Mouse (Mus musculus) midbrain, postnatal 0 days (tissue): ENCODE results near the gene Prkab2. TPM values are rescaled to one million over a fixed set of nuclear protein-coding genes. Genes with fewer than 3 reads are reported as not detected.

Experiments
- ATAC-seq: fragments of 200-750 bp; cut with Nextera tagmentation; 2 replicates; pipeline ENCODE4 v1.8.0; 2017; ENCODE audit warnings: moderate number of reproducible peaks, mild to moderate bottlenecking, moderate TSS enrichment, moderate library complexity; ENCODE audit not compliant: low FRiP score
- DNase-seq: peaks from one replicate; pipeline ENCODE4 v3.0.0-alpha.2; 2015; ENCODE audit warnings: low spot score
- H3K27ac ChIP-seq: fragments of 300-500 bp; sonication (generic); 2 replicates; pipeline ENCODE4 v1.5.1; 2014; ENCODE audit warnings: low read depth, mild to moderate bottlenecking, low read length, mixed read lengths
- H3K27me3 ChIP-seq: fragments of 300-500 bp; sonication (generic); 2 replicates; pipeline ENCODE4 v1.6.1; 2014; ENCODE audit warnings: low read length, control low read depth, mixed read lengths; ENCODE audit not compliant: insufficient read depth
- H3K36me3 ChIP-seq: fragments of 300-500 bp; sonication (generic); 2 replicates; pipeline ENCODE4 v1.6.1; 2014; ENCODE audit warnings: low read length, control low read depth, mixed read lengths; ENCODE audit not compliant: insufficient read depth
- H3K4me1 ChIP-seq: fragments of 300-500 bp; sonication (generic); 2 replicates; pipeline ENCODE4 v1.6.1; 2014; ENCODE audit warnings: mild to moderate bottlenecking, control low read depth, antibody characterized with exemption, low read length, mixed read lengths; ENCODE audit not compliant: insufficient read depth
- H3K4me2 ChIP-seq: fragments of 300-500 bp; sonication (generic); 2 replicates; pipeline ENCODE4 v1.6.1; 2014; ENCODE audit warnings: low read depth, mild to moderate bottlenecking, low read length, mixed read lengths; ENCODE audit not compliant: poor library complexity, severe bottlenecking
- H3K4me3 ChIP-seq: fragments of 300-500 bp; sonication (generic); 2 replicates; pipeline ENCODE4 v1.5.1; 2014; ENCODE audit warnings: low read depth, mild to moderate bottlenecking, low read length, moderate library complexity
- H3K9ac ChIP-seq: fragments of 300-500 bp; sonication (generic); replicated peaks from 2 replicates; pipeline ENCODE4 v1.6.1; 2014; ENCODE audit warnings: mild to moderate bottlenecking, low read length, moderate library complexity, mixed read lengths; ENCODE audit not compliant: poor library complexity, severe bottlenecking
- H3K9me3 ChIP-seq: fragments of 300-500 bp; sonication (generic); 2 replicates; pipeline ENCODE4 v1.6.1; 2016; ENCODE audit warnings: low read length, control low read depth
- CTCF ChIP-seq: IDR thresholded peaks from 2 replicates; pipeline ENCODE4 v1.5.1; 2016; ENCODE audit warnings: antibody characterized with exemption, mild to moderate bottlenecking
- WGBS: fragments of 180-500 bp; shearing (Covaris S2); extraction: QIAGEN DNeasy Blood & Tissue Kit; methylation state at CpG from one replicate; pipeline ENCODE4 v1.1.7; 2014; 5-methylcytosine and 5-hydroxymethylcytosine counted together
- microRNA-seq: library from miRNA; unstranded; fragments of <30 nt; microRNA quantifications from one replicate; pipeline ENCODE4, GENCODE M21; 2016; ENCODE audit warnings: borderline number of aligned reads
- polyA plus RNA-seq: library from polyadenylated mRNA; unstranded; fragments of >200 nt; fragmentation: Nextera tagmentation; extraction: Ambion mirVana; gene quantifications from 2 replicates; pipeline ENCODE4 v1.2.1, GENCODE M21; 2015
- total RNA-seq: library from RNA; depleted of rRNA; stranded (reverse); fragments of >200 nt; gene quantifications from 2 replicates; pipeline ENCODE4 v1.2.3, GENCODE M21; 2014; rRNA removed

The Prkab2 gene
- total and polyA plus RNA-seq, 2 experiments from 2014 or later: 18.1 to 33.1 TPM

DNA sequence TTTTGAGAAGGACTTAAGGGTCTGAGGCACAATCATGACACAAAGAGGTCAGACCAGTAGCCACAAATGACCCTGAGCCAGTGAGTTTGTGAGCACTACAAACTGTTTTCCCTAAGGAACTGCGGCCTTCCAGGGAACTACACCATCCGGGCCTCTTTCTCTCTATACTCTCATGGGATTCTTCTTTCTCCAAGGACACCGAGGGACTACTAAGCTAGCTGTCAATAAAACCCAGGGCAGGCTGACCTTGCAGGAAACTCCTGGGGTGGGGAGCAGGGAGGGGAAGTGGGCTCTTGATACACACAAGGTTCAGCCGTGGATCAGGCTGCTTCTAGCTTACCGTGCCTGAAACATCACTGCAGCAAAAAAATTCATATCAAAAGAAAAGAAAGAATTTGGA lies 52.9 kb downstream of the Prkab2 start:
- Histone ChIP-seq H3K9ac (no peak overlapping the region), H3K9me3 (no peaks in the 10 kb centered on the region), H3K4me3 (no peak overlapping the region), H3K27ac (no peak overlapping the region), H3K27me3 (no peaks in the 10 kb centered on the region), H3K4me1 (no peaks in the 10 kb centered on the region), H3K36me3 (peaks cover 39% of the 10 kb centered on the region), H3K4me2 (no peak overlapping the region)
- DNase-seq (no peak), ATAC-seq (no peak)
- whole genome bisulfite sequencing: 63% methylated on average over 5 of the region's 5 CpGs
- no peak for TF ChIP-seq CTCF

DNA sequence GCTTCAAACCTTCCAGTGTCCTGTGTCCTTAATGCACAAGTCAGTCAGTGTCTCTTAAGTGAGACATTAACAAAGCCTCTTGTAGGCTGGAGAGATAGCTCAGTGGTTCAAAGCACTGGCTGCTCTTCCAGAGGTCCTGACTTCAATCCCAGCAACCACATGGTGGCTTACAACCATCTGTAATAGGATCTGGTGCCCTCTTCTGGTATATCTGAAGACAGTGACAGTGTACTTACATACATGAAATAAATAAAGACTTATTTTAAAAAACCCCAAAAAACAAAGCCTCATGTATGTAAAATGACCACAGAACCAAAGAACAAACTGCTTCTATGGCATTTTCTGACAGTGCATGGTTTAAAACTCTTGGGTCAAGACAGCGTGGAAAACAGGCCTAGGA lies 57.9 kb downstream of the Prkab2 start:
- Histone ChIP-seq H3K4me3 (no peak overlapping the region), H3K9ac (no peak overlapping the region)
- 91% methylated on average over 1 of the region's 1 CpGs for WGBS

DNA sequence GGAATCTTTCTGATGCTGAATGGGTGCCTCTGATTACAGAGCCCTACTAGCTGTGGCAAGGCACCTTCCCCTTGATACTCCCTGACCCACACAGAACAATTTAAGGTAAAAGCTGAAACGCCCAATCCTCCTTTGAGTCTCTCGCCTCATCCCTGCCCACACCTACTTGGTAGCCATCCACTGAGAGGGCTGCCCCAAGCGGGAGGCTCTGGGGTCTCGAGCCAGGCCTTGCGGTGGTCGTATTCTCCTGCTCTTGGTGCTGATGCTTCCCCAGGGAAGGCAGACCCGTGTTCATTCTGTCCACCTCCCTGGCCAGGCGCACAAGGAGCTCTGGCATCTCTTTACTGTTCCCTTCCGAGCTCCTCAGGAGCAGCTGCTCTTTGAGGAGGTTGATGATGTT lies 61.1 kb downstream of the Prkab2 start:
- Histone ChIP-seq H3K27me3 (no peaks in the 10 kb centered on the region), H3K9me3 (no peaks in the 10 kb centered on the region), H3K36me3 (peaks cover 32% of the 10 kb centered on the region), H3K4me2 (no peak overlapping the region), H3K27ac (no peak overlapping the region), H3K9ac (no peak overlapping the region), H3K4me3 (no peak overlapping the region), H3K4me1 (no peaks in the 10 kb centered on the region)
- no peak for ATAC-seq
- WGBS: 84% methylated on average over 9 of the region's 9 CpGs
- no peak for TF ChIP-seq CTCF
- DNase-seq: no peak

More for the DNA sequence above, 57.9 kb downstream of the Prkab2 start:
- DNase-seq (no peak), ATAC-seq (no peak)
- no peak overlapping the region for H3K27ac ChIP-seq
- no peaks in the 10 kb centered on the region for H3K9me3 ChIP-seq
- H3K4me2 ChIP-seq: no peak overlapping the region
- no peaks in the 10 kb centered on the region for H3K4me1 ChIP-seq
- no peaks in the 10 kb centered on the region for H3K27me3 ChIP-seq
- H3K36me3 ChIP-seq: peaks cover 29% of the 10 kb centered on the region
- TF ChIP-seq CTCF: no peak

Small RNA genes lying within 50 kb of the gene (microRNA-seq; reads per million reads assigned to microRNA genes)
- gene Mir7225: not detected

Other genes starting within 250 kb of the Prkab2 start
- gene Olfr1402, start 236.2 kb upstream of the Prkab2 start, total RNA-seq: not detected in 2 replicates
- gene Olfr1402, start 236.2 kb upstream of the Prkab2 start, polyA plus RNA-seq: not detected in 2 replicates
- gene Chd1l, start 48.0 kb upstream of the Prkab2 start, total RNA-seq: 5.9 and 7.1 TPM in 2 replicates
- 6.8 and 6.9 TPM in 2 replicates for gene Chd1l, start 48.0 kb upstream of the Prkab2 start, polyA plus RNA-seq
- gene Fmo5, start 29.4 kb upstream of the Prkab2 start, total RNA-seq: 0.38 and 0.71 TPM in 2 replicates
- 0.60 and 0.75 TPM in 2 replicates for gene Fmo5, start 29.4 kb upstream of the Prkab2 start, polyA plus RNA-seq
- gene Gm17651, start 16.5 kb downstream of the Prkab2 start, total RNA-seq: not detected in 2 replicates
- not detected in 2 replicates for gene Gm17651, start 16.5 kb downstream of the Prkab2 start, polyA plus RNA-seq
- 93.6 and 100 TPM in 2 replicates for gene Pde4dip, start 230.5 kb downstream of the Prkab2 start, total RNA-seq
- 46.4 and 47.6 TPM in 2 replicates for gene Pde4dip, start 230.5 kb downstream of the Prkab2 start, polyA plus RNA-seq
- 62.8 and 69.3 TPM in 2 replicates for gene Sec22b, start 243.0 kb downstream of the Prkab2 start, total RNA-seq
- 81.4 and 89.1 TPM in 2 replicates for gene Sec22b, start 243.0 kb downstream of the Prkab2 start, polyA plus RNA-seq